Mouse (Mus musculus): ENCODE measurements around the gene Wdr89. TPM values are rescaled to one million over a fixed set of nuclear protein-coding genes. Genes with fewer than 3 reads are reported as not detected.
"Not testable (repeated sequence)": the region's sequence is repeated elsewhere in the genome, so short reads cannot be mapped to it uniquely, and the experiment has no call there.

Wdr89 gene
- polyA plus RNA-seq (2015; fragmentation: Nextera tagmentation; extraction: Ambion mirVana): 2.8 and 3.6 TPM in 2 replicates

DNA sequence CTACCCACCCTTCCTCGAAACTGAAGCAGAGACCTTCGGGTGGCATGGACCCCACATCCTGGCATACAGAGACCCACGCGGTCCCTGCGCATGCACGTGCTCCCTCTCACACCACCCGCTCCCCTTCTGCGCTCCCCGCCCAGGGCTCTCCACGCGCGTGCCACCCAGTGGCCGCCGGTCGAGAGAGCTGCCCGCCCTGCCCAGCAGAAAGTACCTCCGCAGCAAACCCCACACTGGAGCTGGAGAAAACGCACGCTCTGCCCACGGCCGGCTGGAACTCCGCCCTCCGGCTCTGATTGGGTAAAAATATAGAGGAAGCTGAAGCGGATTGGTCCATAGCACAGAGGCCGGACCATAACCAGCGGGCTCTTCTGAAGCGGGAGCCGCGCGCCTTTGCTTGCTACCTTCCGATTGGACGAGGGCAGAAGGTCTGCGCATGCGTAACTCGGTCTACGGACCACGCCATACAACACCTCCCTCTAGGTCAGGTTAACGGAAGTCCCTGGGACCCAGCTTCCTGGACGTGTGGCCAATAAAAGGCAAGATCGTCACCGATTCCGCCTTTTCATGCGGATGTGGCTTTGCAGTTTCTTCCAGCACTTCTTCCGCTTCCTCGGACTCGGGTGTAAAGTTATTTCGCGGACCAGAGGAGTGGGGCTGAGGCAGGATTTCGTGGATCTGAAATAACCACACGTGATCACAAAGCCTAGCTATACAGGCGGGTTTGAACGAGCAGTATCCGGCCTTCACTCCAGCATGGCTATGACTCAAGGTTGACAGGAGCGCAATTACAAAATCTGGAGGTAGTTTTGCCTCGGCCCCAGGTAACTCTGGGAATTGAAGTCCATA is at the start of gene Wdr89:
TSS of gene Wdr89 (minus strand) at position 280 of the 849 bp plus-strand sequence.
- peak within 1 kb of the TSS; percentile 79 for H3K9ac ChIP-seq (ENCODE audit: low read depth, low read length)
- H3K9me3 ChIP-seq (replicated peaks; ENCODE audit: control insufficient read depth, low read length): no peaks in the 10 kb centered on the region
- peak within 1 kb of the TSS; percentile 90 for H3K27ac ChIP-seq (ENCODE audit: low read length)
- peaks cover 27% of the 10 kb centered on the region for H3K4me1 ChIP-seq (ENCODE audit: control insufficient read depth, low read depth, low read length)
- no peaks in the 10 kb centered on the region for H3K36me3 ChIP-seq (ENCODE audit: control insufficient read depth, insufficient read depth)
- H3K4me2 ChIP-seq (ENCODE audit: low read depth, low read length): peak within 1 kb of the TSS; percentile 97
- under 1% methylated on average over 55 of the region's 55 CpGs for WGBS (ENCODE audit: insufficient replicate concordance)
- no peaks in the 10 kb centered on the region for H3K27me3 ChIP-seq (ENCODE audit: control insufficient read depth, insufficient read depth, low read depth, low read length)
- ATAC-seq (ENCODE audit: low read depth): peak; percentile 96
- peak within 1 kb of the TSS; percentile 76 for H3K4me3 ChIP-seq (ENCODE audit: low read depth, low read length)

GRCm38 (mm10) chr12:75713596-75713995 is 44.3 kb upstream of the Wdr89 start:
- peaks cover 10% of the 10 kb centered on the region; the same call in 1 of the 2 replicates for H3K36me3 ChIP-seq (ENCODE audit: control insufficient read depth, insufficient read depth)
- 70% methylated on average over 9 of the region's 9 CpGs for WGBS (ENCODE audit: insufficient replicate concordance)

GRCm38 (mm10) chr12:75712905-75713304 is 43.6 kb upstream of the Wdr89 start:
- not testable (repeated sequence) for H3K9me3 ChIP-seq (replicated peaks; ENCODE audit: control insufficient read depth, low read length); H3K27ac ChIP-seq (ENCODE audit: low read length); H3K4me2 ChIP-seq (ENCODE audit: low read depth, low read length); H3K4me1 ChIP-seq (ENCODE audit: control insufficient read depth, low read depth, low read length); H3K27me3 ChIP-seq (ENCODE audit: control insufficient read depth, insufficient read depth, low read depth, low read length); H3K9ac ChIP-seq (ENCODE audit: low read depth, low read length); ATAC-seq (ENCODE audit: low read depth); H3K4me3 ChIP-seq (ENCODE audit: low read depth, low read length)
- peaks cover 10% of the 10 kb centered on the region; the same call in 1 of the 2 replicates for H3K36me3 ChIP-seq (ENCODE audit: control insufficient read depth, insufficient read depth)
- WGBS (ENCODE audit: insufficient replicate concordance): 58% methylated on average over 7 of the region's 7 CpGs

More at GRCm38 (mm10) chr12:75713596-75713995, 44.3 kb upstream of the Wdr89 start:
- Histone ChIP-seq H3K9ac (ENCODE audit: low read depth, low read length) (no peak overlapping the region), H3K27me3 (ENCODE audit: control insufficient read depth, insufficient read depth, low read depth, low read length) (no peaks in the 10 kb centered on the region), H3K4me2 (ENCODE audit: low read depth, low read length) (no peak overlapping the region), H3K27ac (ENCODE audit: low read length) (no peak overlapping the region), H3K4me1 (ENCODE audit: control insufficient read depth, low read depth, low read length) (peaks cover 3% of the 10 kb centered on the region; the same call in 1 of the 2 replicates), H3K9me3 (replicated peaks; ENCODE audit: control insufficient read depth, low read length) (no peaks in the 10 kb centered on the region), H3K4me3 (ENCODE audit: low read depth, low read length) (no peak overlapping the region)
- no peak for ATAC-seq (ENCODE audit: low read depth)

DNA sequence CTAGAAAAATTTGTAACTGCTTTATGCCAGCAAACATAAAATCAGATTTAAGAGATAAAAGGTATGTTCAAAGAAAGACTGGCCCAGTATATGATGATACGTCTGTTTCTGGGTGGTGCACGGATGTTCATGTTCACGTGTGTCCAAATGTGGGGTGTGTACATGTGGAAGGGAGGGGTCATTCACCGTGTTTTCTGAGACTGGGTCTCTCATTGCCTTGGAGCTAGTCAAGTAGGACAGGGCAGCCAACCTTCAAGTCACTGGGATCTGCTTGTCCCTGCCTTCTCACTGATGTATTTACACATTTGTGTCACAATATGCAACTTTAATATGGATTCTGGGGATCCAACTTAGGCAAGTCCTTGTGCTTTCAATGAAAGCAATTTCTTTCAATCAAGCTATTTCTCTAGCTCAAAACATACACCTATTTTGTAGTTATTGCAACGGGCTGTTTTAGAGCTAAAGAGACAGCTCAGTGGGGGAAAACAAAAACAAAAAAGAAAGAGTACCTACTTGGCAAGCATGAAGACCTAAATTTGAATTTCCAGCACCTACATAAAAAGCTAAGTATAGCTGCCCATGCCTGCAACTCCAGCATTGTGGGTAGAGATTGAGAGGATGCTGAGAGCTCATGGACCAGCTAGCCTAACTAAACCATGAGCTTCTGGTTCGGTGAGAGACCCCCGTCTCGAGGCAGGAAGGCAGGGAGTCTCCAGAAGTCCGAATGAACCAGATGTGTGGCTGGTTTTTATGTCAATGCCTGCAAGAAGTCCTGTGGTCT is 41.4 kb upstream of the Wdr89 start:
- H3K4me2 ChIP-seq (ENCODE audit: low read depth, low read length): no peak overlapping the region
- 78% methylated on average over 9 of the region's 9 CpGs for WGBS (ENCODE audit: insufficient replicate concordance)
- no peak for ATAC-seq (ENCODE audit: low read depth)

DNA sequence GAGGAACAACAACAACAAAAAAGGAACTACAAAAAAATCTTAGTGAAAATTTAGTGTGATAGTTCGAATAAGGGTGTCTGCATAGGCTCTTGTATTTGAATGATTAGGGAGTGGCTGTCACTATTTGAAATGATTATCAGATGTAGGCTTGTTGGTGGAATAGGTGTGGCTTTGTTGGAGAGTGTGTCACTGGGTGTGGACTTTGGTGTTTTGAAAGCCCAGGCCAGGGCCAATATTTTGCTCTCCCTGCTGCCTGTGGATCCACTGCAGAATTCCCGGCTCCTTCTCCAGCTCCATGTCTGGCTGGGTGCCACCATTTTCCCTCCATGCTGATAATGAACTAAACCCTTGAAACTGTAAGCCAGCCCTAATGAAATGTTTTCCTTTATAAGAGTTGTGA is 40.2 kb upstream of the Wdr89 start:
- Histone ChIP-seq H3K4me1 (ENCODE audit: control insufficient read depth, low read depth, low read length) (peaks cover 3% of the 10 kb centered on the region; the same call in 1 of the 2 replicates), H3K4me3 (ENCODE audit: low read depth, low read length) (no peak overlapping the region), H3K9me3 (replicated peaks; ENCODE audit: control insufficient read depth, low read length) (no peaks in the 10 kb centered on the region), H3K4me2 (ENCODE audit: low read depth, low read length) (no peak overlapping the region), H3K27me3 (ENCODE audit: control insufficient read depth, insufficient read depth, low read depth, low read length) (no peaks in the 10 kb centered on the region), H3K36me3 (ENCODE audit: control insufficient read depth, insufficient read depth) (no peaks in the 10 kb centered on the region), H3K9ac (ENCODE audit: low read depth, low read length) (no peak overlapping the region), H3K27ac (ENCODE audit: low read length) (no peak overlapping the region)
- 56% methylated on average over 2 of the region's 2 CpGs for WGBS (ENCODE audit: insufficient replicate concordance)
- no peak for ATAC-seq (ENCODE audit: low read depth)

More for the DNA sequence above, 41.4 kb upstream of the Wdr89 start:
- peaks cover 3% of the 10 kb centered on the region; the same call in 1 of the 2 replicates for H3K36me3 ChIP-seq (ENCODE audit: control insufficient read depth, insufficient read depth)
- H3K4me1 ChIP-seq (ENCODE audit: control insufficient read depth, low read depth, low read length): peaks cover 3% of the 10 kb centered on the region; the same call in 1 of the 2 replicates
- H3K9me3 ChIP-seq (replicated peaks; ENCODE audit: control insufficient read depth, low read length): no peaks in the 10 kb centered on the region
- H3K4me3 ChIP-seq (ENCODE audit: low read depth, low read length): no peak overlapping the region
- H3K27ac ChIP-seq (ENCODE audit: low read length): no peak overlapping the region
- H3K9ac ChIP-seq (ENCODE audit: low read depth, low read length): no peak overlapping the region
- H3K27me3 ChIP-seq (ENCODE audit: control insufficient read depth, insufficient read depth, low read depth, low read length): no peaks in the 10 kb centered on the region

DNA sequence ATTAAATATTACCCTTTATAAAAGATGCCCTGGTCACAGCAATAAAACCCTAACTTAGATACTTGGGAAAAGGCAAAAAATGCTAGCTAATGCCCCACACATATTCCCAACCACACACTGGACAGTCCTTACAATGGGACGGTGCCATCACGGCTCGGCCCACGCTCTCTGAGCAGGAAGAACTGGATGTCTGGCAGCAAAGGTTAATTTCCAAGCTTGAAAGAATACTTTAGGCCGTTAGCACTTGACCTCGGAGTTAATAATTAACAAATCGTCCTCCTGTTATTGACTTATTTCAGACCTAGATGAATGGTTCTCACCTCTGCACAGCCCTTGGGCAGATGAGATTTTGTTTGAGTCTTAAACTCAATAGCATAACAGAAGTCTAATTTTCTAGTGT is 37.3 kb upstream of the Wdr89 start:
- Histone ChIP-seq H3K9me3 (replicated peaks; ENCODE audit: control insufficient read depth, low read length) (no peaks in the 10 kb centered on the region), H3K27me3 (ENCODE audit: control insufficient read depth, insufficient read depth, low read depth, low read length) (no peaks in the 10 kb centered on the region), H3K4me3 (ENCODE audit: low read depth, low read length) (no peak overlapping the region), H3K4me2 (ENCODE audit: low read depth, low read length) (no peak overlapping the region), H3K4me1 (ENCODE audit: control insufficient read depth, low read depth, low read length) (peaks cover 3% of the 10 kb centered on the region; the same call in 1 of the 2 replicates), H3K9ac (ENCODE audit: low read depth, low read length) (no peak overlapping the region), H3K27ac (ENCODE audit: low read length) (no peak overlapping the region), H3K36me3 (ENCODE audit: control insufficient read depth, insufficient read depth) (no peaks in the 10 kb centered on the region)
- WGBS (ENCODE audit: insufficient replicate concordance): 64% methylated on average over 7 of the region's 7 CpGs
- ATAC-seq (ENCODE audit: low read depth): peak; percentile 76; the same call in 1 of the 2 replicates

DNA sequence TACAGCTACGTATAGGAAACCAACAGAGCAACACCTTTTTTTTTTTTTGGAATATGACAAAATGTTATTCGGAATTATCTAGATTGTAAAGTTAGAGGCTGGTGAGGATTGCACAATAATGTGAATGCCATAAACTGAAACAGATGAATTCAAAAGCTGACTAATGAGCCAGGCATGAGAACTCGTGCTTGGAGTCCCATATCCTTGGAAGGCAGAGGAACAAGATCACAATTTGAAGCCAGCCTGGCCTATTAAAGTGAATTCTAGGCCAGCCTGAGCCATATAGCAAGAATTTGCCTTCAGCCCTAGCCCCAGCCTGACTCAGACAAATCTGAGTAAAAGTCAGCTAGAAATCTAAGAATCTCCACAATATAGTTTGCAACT is 33.4 kb upstream of the Wdr89 start:
- no peak for ATAC-seq (ENCODE audit: low read depth)

DNA sequence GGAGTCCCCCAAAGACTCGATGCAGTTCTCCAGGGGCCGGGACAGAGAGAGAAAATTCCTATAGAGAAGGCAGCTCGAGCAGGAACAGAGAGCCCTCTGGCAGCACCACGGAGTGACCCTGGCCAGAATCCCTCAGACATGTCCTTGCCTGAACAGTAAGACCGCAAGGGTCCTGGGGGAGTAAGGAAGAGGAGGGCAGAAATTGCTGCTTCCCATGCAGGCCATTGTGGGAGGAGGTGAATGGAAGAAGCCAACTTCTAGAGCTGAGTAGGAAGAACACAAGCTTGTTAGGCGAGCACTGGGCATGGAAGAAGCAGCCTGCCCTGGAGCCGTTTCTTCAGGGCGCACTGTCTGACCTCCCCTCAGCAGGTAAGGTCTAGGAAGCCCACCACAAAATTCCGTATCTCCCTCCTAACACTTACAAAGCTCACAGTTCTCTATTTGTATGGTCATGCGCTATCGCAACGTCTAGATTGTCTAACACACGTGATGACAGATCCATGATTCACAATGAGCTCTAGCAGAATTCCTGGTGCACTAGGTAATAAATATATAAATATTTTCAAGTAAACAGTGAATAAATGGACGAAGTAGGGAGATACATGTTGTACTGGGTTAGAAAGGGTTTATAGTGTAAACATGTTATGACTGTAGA is 32.9 kb upstream of the Wdr89 start:
- 58% methylated on average over 14 of the region's 14 CpGs for WGBS (ENCODE audit: insufficient replicate concordance)
- Histone ChIP-seq H3K27me3 (ENCODE audit: control insufficient read depth, insufficient read depth, low read depth, low read length) (no peaks in the 10 kb centered on the region), H3K4me3 (ENCODE audit: low read depth, low read length) (no peak overlapping the region), H3K9ac (ENCODE audit: low read depth, low read length) (no peak overlapping the region), H3K4me2 (ENCODE audit: low read depth, low read length) (peak overlapping the region; percentile 30; the same call in 1 of the 2 replicates), H3K9me3 (replicated peaks; ENCODE audit: control insufficient read depth, low read length) (peaks cover 5% of the 10 kb centered on the region; the same call in 1 of the 2 replicates), H3K36me3 (ENCODE audit: control insufficient read depth, insufficient read depth) (no peaks in the 10 kb centered on the region), H3K4me1 (ENCODE audit: control insufficient read depth, low read depth, low read length) (peaks cover 2% of the 10 kb centered on the region; the same call in 1 of the 2 replicates), H3K27ac (ENCODE audit: low read length) (no peak overlapping the region)
- ATAC-seq (ENCODE audit: low read depth): no peak

More for the DNA sequence above, 33.4 kb upstream of the Wdr89 start:
- Histone ChIP-seq H3K4me2 (ENCODE audit: low read depth, low read length) (no peak overlapping the region), H3K9ac (ENCODE audit: low read depth, low read length) (no peak overlapping the region), H3K36me3 (ENCODE audit: control insufficient read depth, insufficient read depth) (no peaks in the 10 kb centered on the region), H3K9me3 (replicated peaks; ENCODE audit: control insufficient read depth, low read length) (peaks cover 5% of the 10 kb centered on the region; the same call in 1 of the 2 replicates), H3K27me3 (ENCODE audit: control insufficient read depth, insufficient read depth, low read depth, low read length) (no peaks in the 10 kb centered on the region), H3K4me3 (ENCODE audit: low read depth, low read length) (no peak overlapping the region), H3K27ac (ENCODE audit: low read length) (no peak overlapping the region), H3K4me1 (ENCODE audit: control insufficient read depth, low read depth, low read length) (peaks cover 2% of the 10 kb centered on the region; the same call in 1 of the 2 replicates)
- WGBS (ENCODE audit: insufficient replicate concordance): 60% methylated on average over 3 of the region's 3 CpGs

All from liver, embryonic 16.5 days (tissue).